Mouse (Mus musculus) MEL (cell line): Measurements from ENCODE around the gene Prps1l3. TPM values are rescaled to one million over a fixed set of nuclear protein-coding genes. Genes with fewer than 3 reads are reported as not detected.

Experiments used
- DNase-seq: peaks from one replicate; pipeline ENCODE4 v3.0.0; 2011; ENCODE audit warnings: low read depth, low spot score
- H3K27ac ChIP-seq: 2 replicates; pipeline ENCODE4 v1.5.1; 2012; ENCODE audit warnings: low read depth, mild to moderate bottlenecking, control low read depth, low read length, moderate library complexity; ENCODE audit not compliant: control insufficient read depth
- H3K27me3 ChIP-seq, 2 experiments: fragments of 150-350 bp in 1 of 2; sonication (generic) in 1 of 2; 2 replicates each; pipeline ENCODE4 v1.6.1; 2012; ENCODE audit warnings: low read length in 2 of 2, mild to moderate bottlenecking in 2 of 2, improper control_type of control experiment in 1 of 2, moderate library complexity in 1 of 2; ENCODE audit not compliant: insufficient read depth in 2 of 2, control insufficient read depth in 1 of 2
- H3K36me3 ChIP-seq, 2 experiments: 2 replicates each; pipeline ENCODE4 v1.6.1; 2012 to 2014; ENCODE audit warnings: low read length in 2 of 2, improper control_type of control experiment in 1 of 2, inconsistent platforms in 1 of 2, mild to moderate bottlenecking in 1 of 2; ENCODE audit not compliant: insufficient read depth in 2 of 2, control insufficient read depth in 1 of 2
- H3K4me1 ChIP-seq, 2 experiments: fragments of 150-350 bp in 1 of 2; sonication (generic) in 1 of 2; 2 replicates each; pipeline ENCODE4 v1.6.1; 2012; ENCODE audit warnings: low read length in 2 of 2, improper control_type of control experiment in 1 of 2, mild to moderate bottlenecking in 1 of 2; ENCODE audit not compliant: insufficient read depth in 2 of 2, control insufficient read depth in 1 of 2
- H3K4me3 ChIP-seq, 2 experiments: fragments of 150-350 bp in 1 of 2; sonication (generic) in 1 of 2; 2 replicates each; pipeline ENCODE4 v1.5.1; 2012; ENCODE audit warnings: low read depth in 2 of 2, low read length in 2 of 2, mild to moderate bottlenecking in 2 of 2, moderate library complexity in 2 of 2, control low read depth in 1 of 2, improper control_type of control experiment in 1 of 2; ENCODE audit not compliant: control insufficient read depth in 1 of 2, insufficient read depth in 1 of 2
- H3K79me2 ChIP-seq: 2 replicates; pipeline ENCODE4 v1.6.1; 2012; ENCODE audit warnings: mild to moderate bottlenecking, low read length, moderate library complexity; ENCODE audit not compliant: control insufficient read depth, poor library complexity, insufficient read depth
- H3K9ac ChIP-seq: 2 replicates; pipeline ENCODE4 v1.6.1; 2012; ENCODE audit warnings: low read depth, mild to moderate bottlenecking, control low read depth, low read length, moderate library complexity; ENCODE audit not compliant: control insufficient read depth, poor library complexity, severe bottlenecking
- H3K9me3 ChIP-seq: fragments of 150-350 bp; sonication (generic); replicated peaks from 2 replicates; pipeline ENCODE4 v1.6.1; 2012; ENCODE audit warnings: mild to moderate bottlenecking, low read length, improper control_type of control experiment, moderate library complexity; ENCODE audit not compliant: insufficient read depth
- CHD1 ChIP-seq: IDR thresholded peaks from 2 replicates; pipeline ENCODE4 v1.6.1; 2012; ENCODE audit warnings: low read depth, mild to moderate bottlenecking, inconsistent platforms, low read length, improper control_type of control experiment
- CHD2 ChIP-seq: IDR thresholded peaks from 2 replicates; pipeline ENCODE4 v1.6.1; 2011; ENCODE audit warnings: low read length, improper control_type of control experiment
- CTCF ChIP-seq, 3 experiments: IDR thresholded peaks in 2 of 3; conservative IDR thresholded peaks in 1 of 3; 2 replicates each; pipeline ENCODE4 v1.5.1; 2011 to 2012; ENCODE audit warnings: low read length in 3 of 3, low read depth in 2 of 3, mild to moderate bottlenecking in 2 of 3, improper control_type of control experiment in 1 of 3, inconsistent platforms in 1 of 3, mixed read lengths in 1 of 3, moderate library complexity in 1 of 3; ENCODE audit not compliant: control insufficient read depth in 1 of 3, insufficient read depth in 1 of 3, poor library complexity in 1 of 3, severe bottlenecking in 1 of 3
- E2F4 ChIP-seq: IDR thresholded peaks from 2 replicates; pipeline ENCODE4 v1.6.1; 2011; ENCODE audit warnings: low read depth, low read length, improper control_type of control experiment, borderline replicate concordance
- ELF1 ChIP-seq: IDR thresholded peaks from 2 replicates; pipeline ENCODE4 v1.6.1; 2014; ENCODE audit warnings: low read depth, mild to moderate bottlenecking, inconsistent platforms, low read length, improper control_type of control experiment, moderate library complexity
- ETS1 ChIP-seq: IDR thresholded peaks from 2 replicates; pipeline ENCODE4 v1.6.1; 2012; ENCODE audit warnings: low read depth, mild to moderate bottlenecking, inconsistent platforms, low read length, improper control_type of control experiment, moderate library complexity
- GABPA ChIP-seq: IDR thresholded peaks from 2 replicates; pipeline ENCODE4 v1.6.1; 2012; ENCODE audit warnings: low read depth, mild to moderate bottlenecking, inconsistent platforms, low read length, improper control_type of control experiment, moderate library complexity
- GATA1 ChIP-seq: IDR thresholded peaks from 2 replicates; pipeline ENCODE4 v1.6.1; 2011; ENCODE audit warnings: low read depth, low read length, improper control_type of control experiment
- HCFC1 ChIP-seq: IDR thresholded peaks from 2 replicates; pipeline ENCODE4 v1.6.1; 2012; ENCODE audit warnings: low read depth, mild to moderate bottlenecking, inconsistent platforms, low read length, improper control_type of control experiment, moderate library complexity
- JUND ChIP-seq: IDR thresholded peaks from 2 replicates; pipeline ENCODE4 v1.6.1; 2011; ENCODE audit warnings: low read depth, mild to moderate bottlenecking, improper control_type of control experiment, low read length
- KAT2A ChIP-seq: conservative IDR thresholded peaks from 2 replicates; pipeline ENCODE4 v1.6.1; 2012; ENCODE audit warnings: low read depth, low read length, improper control_type of control experiment, inconsistent platforms
- MAFK ChIP-seq: IDR thresholded peaks from 2 replicates; pipeline ENCODE4 v1.6.1; 2011; ENCODE audit warnings: low read depth, mild to moderate bottlenecking, low read length, improper control_type of control experiment, borderline replicate concordance
- MAX ChIP-seq: IDR thresholded peaks from 2 replicates; pipeline ENCODE4 v1.6.1; 2011; ENCODE audit warnings: low read length, improper control_type of control experiment
- MAZ ChIP-seq: IDR thresholded peaks from 2 replicates; pipeline ENCODE4 v1.6.1; 2012; ENCODE audit warnings: low read depth, mild to moderate bottlenecking, inconsistent platforms, low read length, improper control_type of control experiment
- MEF2A ChIP-seq: IDR thresholded peaks from 2 replicates; pipeline ENCODE4 v1.6.1; 2014; ENCODE audit warnings: low read depth, mild to moderate bottlenecking, inconsistent platforms, low read length, improper control_type of control experiment; ENCODE audit not compliant: poor library complexity, insufficient replicate concordance, severe bottlenecking; ENCODE audit errors: extremely low read depth
- MYC ChIP-seq: IDR thresholded peaks from 2 replicates; pipeline ENCODE4 v1.6.1; 2011; ENCODE audit warnings: low read depth, mild to moderate bottlenecking, low read length, improper control_type of control experiment, moderate library complexity
- NELFE ChIP-seq: IDR thresholded peaks from 2 replicates; pipeline ENCODE4 v1.6.1; 2011; ENCODE audit warnings: low read depth, low read length, improper control_type of control experiment
- NRF1 ChIP-seq: IDR thresholded peaks from 2 replicates; pipeline ENCODE4 v1.6.1; 2014; ENCODE audit warnings: low read depth, mild to moderate bottlenecking, inconsistent platforms, low read length, improper control_type of control experiment, moderate library complexity; ENCODE audit not compliant: poor library complexity, insufficient read depth, severe bottlenecking
- POLR2A ChIP-seq, 2 experiments: IDR thresholded peaks; 2 replicates each; pipeline ENCODE4 v1.6.1; 2011 to 2012; ENCODE audit warnings: low read length in 2 of 2, mild to moderate bottlenecking in 2 of 2, control low read depth in 1 of 2, improper control_type of control experiment in 1 of 2, low read depth in 1 of 2, moderate library complexity in 1 of 2; ENCODE audit not compliant: control insufficient read depth in 1 of 2, insufficient read depth in 1 of 2, poor library complexity in 1 of 2
- POLR2AphosphoS2 ChIP-seq: IDR thresholded peaks from 2 replicates; pipeline ENCODE4 v1.6.1; 2011; ENCODE audit warnings: low read length, improper control_type of control experiment
- POLR2AphosphoS5 ChIP-seq: IDR thresholded peaks from 2 replicates; pipeline ENCODE4 v1.6.1; 2012; ENCODE audit warnings: low read depth, borderline replicate concordance, mild to moderate bottlenecking, inconsistent platforms, low read length, moderate library complexity, mixed read lengths
- RAD21 ChIP-seq: IDR thresholded peaks from 2 replicates; pipeline ENCODE4 v1.6.1; 2011; ENCODE audit warnings: mild to moderate bottlenecking, low read depth, low read length, improper control_type of control experiment
- RCOR1 ChIP-seq: IDR thresholded peaks from 2 replicates; pipeline ENCODE4 v1.6.1; 2012; ENCODE audit warnings: low read depth, mild to moderate bottlenecking, inconsistent platforms, low read length, improper control_type of control experiment
- SIN3A ChIP-seq: IDR thresholded peaks from 2 replicates; pipeline ENCODE4 v1.6.1; 2012; ENCODE audit warnings: low read length, improper control_type of control experiment, inconsistent platforms
- SMC3 ChIP-seq: IDR thresholded peaks from 2 replicates; pipeline ENCODE4 v1.6.1; 2011; ENCODE audit warnings: low read depth, low read length, improper control_type of control experiment
- TAL1 ChIP-seq: IDR thresholded peaks from 2 replicates; pipeline ENCODE4 v1.6.1; 2012; ENCODE audit warnings: mild to moderate bottlenecking, inconsistent platforms, low read length, moderate library complexity, mixed read lengths
- TBP ChIP-seq: IDR thresholded peaks from 2 replicates; pipeline ENCODE4 v1.8.0; 2011; ENCODE audit warnings: low read depth, low read length, improper control_type of control experiment
- TCF12 ChIP-seq: IDR thresholded peaks from 2 replicates; pipeline ENCODE4 v1.6.1; 2014; ENCODE audit warnings: low read depth, mild to moderate bottlenecking, inconsistent platforms, low read length, improper control_type of control experiment, moderate library complexity
- UBTF ChIP-seq: IDR thresholded peaks from 2 replicates; pipeline ENCODE4 v1.6.1; 2012; ENCODE audit warnings: low read depth, mild to moderate bottlenecking, inconsistent platforms, low read length, improper control_type of control experiment, moderate library complexity, borderline replicate concordance; ENCODE audit not compliant: insufficient read depth
- USF1 ChIP-seq: IDR thresholded peaks from 2 replicates; pipeline ENCODE4 v1.6.1; 2014; ENCODE audit warnings: low read depth, mild to moderate bottlenecking, inconsistent platforms, low read length, improper control_type of control experiment, moderate library complexity
- USF2 ChIP-seq, 2 experiments: IDR thresholded peaks; 2 replicates each; pipeline ENCODE4 v1.6.1; 2011 to 2012; ENCODE audit warnings: improper control_type of control experiment in 2 of 2, low read length in 2 of 2, borderline replicate concordance in 1 of 2, inconsistent platforms in 1 of 2, low read depth in 1 of 2, mild to moderate bottlenecking in 1 of 2; ENCODE audit not compliant: insufficient read depth in 1 of 2
- ZC3H11A ChIP-seq: IDR thresholded peaks from 2 replicates; pipeline ENCODE4 v1.6.1; 2012; ENCODE audit warnings: low read depth, mild to moderate bottlenecking, inconsistent platforms, low read length, improper control_type of control experiment
- ZKSCAN1 ChIP-seq: IDR thresholded peaks from 2 replicates; pipeline ENCODE4 v1.6.1; 2012; ENCODE audit warnings: low read depth, mild to moderate bottlenecking, inconsistent platforms, low read length, improper control_type of control experiment, moderate library complexity
- ZMIZ1 ChIP-seq: IDR thresholded peaks from 2 replicates; pipeline ENCODE4 v1.6.1; 2012; ENCODE audit warnings: low read depth, mild to moderate bottlenecking, inconsistent platforms, low read length, improper control_type of control experiment, moderate library complexity
- ZNF384 ChIP-seq: IDR thresholded peaks from 2 replicates; pipeline ENCODE4 v1.6.1; 2012; ENCODE audit warnings: low read depth, mild to moderate bottlenecking, inconsistent platforms, low read length, improper control_type of control experiment
- polyA plus RNA-seq, 2 experiments: library from polyadenylated mRNA; stranded (reverse) in 1 of 2; unstranded in 1 of 2; fragments of >175 nt in 1 of 2; fragments of >200 nt in 1 of 2; gene quantifications; 2 replicates each; pipeline versions ENCODE4 v1.2.1 to v1.2.4; 2012; ENCODE audit warnings: low replicate concordance in 2 of 2, low read depth in 1 of 2; ENCODE audit not compliant: insufficient read length in 2 of 2, insufficient read depth in 1 of 2, missing spikeins in 1 of 2
- total RNA-seq: library from RNA; depleted of rRNA; stranded (reverse); fragments of 300-350 nt; gene quantifications from 2 replicates; pipeline ENCODE4 v1.2.3, GENCODE M21; 2012

Gene Prps1l3
- total and polyA plus RNA-seq, 3 experiments, result 52.6 to 81.2 TPM; not detected in 1

- peaks cover 0 to 13% of the 10 kb centered on the region in 2 experiments; a peak in 2 of 4 replicates for H3K36me3 ChIP-seq
- peaks cover 8 to 10% of the 10 kb centered on the region in 2 experiments for H3K4me1 ChIP-seq
- peaks cover 12% of the 10 kb centered on the region for H3K79me2 ChIP-seq
- H3K27me3 ChIP-seq, result no peaks in the 10 kb centered on the region
- DNase-seq, result peak; percentile 82
- H3K4me3 ChIP-seq, result peak overlapping the region; percentile 85 to 99
- H3K9ac ChIP-seq, result peak overlapping the region; percentile 96
- no peaks in the 10 kb centered on the region for H3K9me3 ChIP-seq
- peak overlapping the region; percentile 98 for H3K27ac ChIP-seq
- TF ChIP-seq MAX, result no peak; the same call in 1 of the 2 replicates
- no peak for TF ChIP-seq USF2 (IDR thresholded peaks at IDR 0.05; ENCODE audit: borderline replicate concordance in 1 of 2, insufficient read depth in 1 of 2, low read depth in 1 of 2, low read length in 2 of 2)
- TF ChIP-seq CTCF (IDR thresholded peaks at IDR 0.05 in 2 of 3, conservative IDR thresholded peaks at IDR 0.05 in 1 of 3; ENCODE audit: control insufficient read depth in 1 of 3, insufficient read depth in 1 of 3, low read depth in 2 of 3, low read length in 3 of 3, poor library complexity in 1 of 3, severe bottlenecking in 1 of 3), result no peak
- no peak for TF ChIP-seq SMC3
- no peak for TF ChIP-seq MAZ
- TF ChIP-seq TCF12, result peak; percentile 83
- TF ChIP-seq NELFE, result no peak; the same call in none of the 2 replicates
- TF ChIP-seq NRF1, result no peak
- no peak for TF ChIP-seq USF1
- peak; percentile 85 for TF ChIP-seq TBP
- no peak for TF ChIP-seq CHD2
- TF ChIP-seq JUND, result no peak
- no peak for TF ChIP-seq POLR2AphosphoS2
- TF ChIP-seq ELF1, result 0 out of 2 replicates have a peak, but pooled peaks have one; percentile 18
- TF ChIP-seq RAD21, result no peak
- no peak for TF ChIP-seq MEF2A
- no peak for TF ChIP-seq MYC
- no peak for TF ChIP-seq GABPA
- TF ChIP-seq MAFK, result no peak
- peak; percentile 71; the same call in 1 of the 2 replicates for TF ChIP-seq ETS1
- peak; percentile 2; the same call in 1 of the 2 replicates for TF ChIP-seq ZMIZ1
- no peak; the same call in 1 of the 2 replicates for TF ChIP-seq POLR2AphosphoS5
- no peak for TF ChIP-seq E2F4
- no peak for TF ChIP-seq ZC3H11A
- TF ChIP-seq UBTF, result 0 out of 2 replicates have a peak, but pooled peaks have one; percentile 64
- 0 out of 2 replicates have a peak, but pooled peaks have one; percentile 33 for TF ChIP-seq RCOR1
- peak; percentile 71 for TF ChIP-seq GATA1
- peak; percentile 25; the same call in 1 of the 2 replicates for TF ChIP-seq HCFC1
- no peak for TF ChIP-seq ZNF384
- no peak; the same call in 1 of the 2 replicates for TF ChIP-seq SIN3A
- no peak for TF ChIP-seq CHD1
- TF ChIP-seq TAL1, result 0 out of 2 replicates have a peak, but pooled peaks have one; percentile 24
- TF ChIP-seq KAT2A, result 0 out of 2 replicates have a peak, but pooled peaks have one; percentile 24
- no peak for TF ChIP-seq ZKSCAN1
- TF ChIP-seq POLR2A (IDR thresholded peaks at IDR 0.05; ENCODE audit: control insufficient read depth in 1 of 2, insufficient read depth in 1 of 2, low read depth in 1 of 2, low read length in 2 of 2, poor library complexity in 1 of 2), result peak in 1 of 2 experiments; percentile 44; a peak in 2 of 4 replicates
These were observed 33.4 kb upstream of the Prps1l3 start for GRCm38 (mm10) chr12:57196608-57197362.
